Mouse (Mus musculus) MEL (cell line): ENCODE results near the gene Msrb2.

ENCODE experiments used
- CHD1 ChIP-seq: IDR thresholded peaks from 2 replicates; pipeline ENCODE4 v1.6.1; 2012; ENCODE audit warnings: low read depth, mild to moderate bottlenecking, inconsistent platforms, low read length, improper control_type of control experiment
- CTCF ChIP-seq, 3 experiments: IDR thresholded peaks in 2 of 3; conservative IDR thresholded peaks in 1 of 3; 2 replicates each; pipeline ENCODE4 v1.5.1; 2011 to 2012; ENCODE audit warnings: low read length in 3 of 3, low read depth in 2 of 3, mild to moderate bottlenecking in 2 of 3, improper control_type of control experiment in 1 of 3, inconsistent platforms in 1 of 3, mixed read lengths in 1 of 3, moderate library complexity in 1 of 3; ENCODE audit not compliant: control insufficient read depth in 1 of 3, insufficient read depth in 1 of 3, poor library complexity in 1 of 3, severe bottlenecking in 1 of 3
- E2F4 ChIP-seq: IDR thresholded peaks from 2 replicates; pipeline ENCODE4 v1.6.1; 2011; ENCODE audit warnings: low read depth, low read length, improper control_type of control experiment, borderline replicate concordance
- GABPA ChIP-seq: IDR thresholded peaks from 2 replicates; pipeline ENCODE4 v1.6.1; 2012; ENCODE audit warnings: low read depth, mild to moderate bottlenecking, inconsistent platforms, low read length, improper control_type of control experiment, moderate library complexity
- JUND ChIP-seq: IDR thresholded peaks from 2 replicates; pipeline ENCODE4 v1.6.1; 2011; ENCODE audit warnings: low read depth, mild to moderate bottlenecking, improper control_type of control experiment, low read length
- POLR2A ChIP-seq, 2 experiments: IDR thresholded peaks; 2 replicates each; pipeline ENCODE4 v1.6.1; 2011 to 2012; ENCODE audit warnings: low read length in 2 of 2, mild to moderate bottlenecking in 2 of 2, control low read depth in 1 of 2, improper control_type of control experiment in 1 of 2, low read depth in 1 of 2, moderate library complexity in 1 of 2; ENCODE audit not compliant: control insufficient read depth in 1 of 2, insufficient read depth in 1 of 2, poor library complexity in 1 of 2
- SIN3A ChIP-seq: IDR thresholded peaks from 2 replicates; pipeline ENCODE4 v1.6.1; 2012; ENCODE audit warnings: low read length, improper control_type of control experiment, inconsistent platforms
- TBP ChIP-seq: IDR thresholded peaks from 2 replicates; pipeline ENCODE4 v1.8.0; 2011; ENCODE audit warnings: low read depth, low read length, improper control_type of control experiment
- ZC3H11A ChIP-seq: IDR thresholded peaks from 2 replicates; pipeline ENCODE4 v1.6.1; 2012; ENCODE audit warnings: low read depth, mild to moderate bottlenecking, inconsistent platforms, low read length, improper control_type of control experiment

- TF ChIP-seq JUND, result no peak
- TF ChIP-seq CTCF (IDR thresholded peaks at IDR 0.05 in 2 of 3, conservative IDR thresholded peaks at IDR 0.05 in 1 of 3; ENCODE audit: control insufficient read depth in 1 of 3, insufficient read depth in 1 of 3, low read depth in 2 of 3, low read length in 3 of 3, poor library complexity in 1 of 3, severe bottlenecking in 1 of 3), result no peak
- no peak for TF ChIP-seq CHD1
- no peak for TF ChIP-seq SIN3A
- TF ChIP-seq GABPA, result no peak
- no peak for TF ChIP-seq E2F4
- no peak for TF ChIP-seq ZC3H11A
- no peak for TF ChIP-seq POLR2A (IDR thresholded peaks at IDR 0.05; ENCODE audit: control insufficient read depth in 1 of 2, insufficient read depth in 1 of 2, low read depth in 1 of 2, low read length in 2 of 2, poor library complexity in 1 of 2)
- no peak for TF ChIP-seq TBP
Measured at GRCm38 (mm10) chr2:19429691-19430690, 58.8 kb downstream of the Msrb2 start.
